Mouse (Mus musculus) hematopoietic stem cell, adult 5-6 weeks (primary cell): ENCODE results near the gene Zrsr1. TPM values are rescaled to one million over a fixed set of nuclear protein-coding genes. Genes with fewer than 3 reads are reported as not detected.

Experiments used
- ATAC-seq, 2 experiments: fragments of 125-278 bp in 1 of 2; replicated peaks in 1 of 2; 2 replicates each; pipeline ENCODE4 v1.8.0; 2016 to 2017; ENCODE audit warnings: inconsistent platforms in 2 of 2, mild to moderate bottlenecking in 2 of 2, moderate number of reproducible peaks in 2 of 2, low read depth in 1 of 2, moderate TSS enrichment in 1 of 2; ENCODE audit not compliant: low FRiP score in 2 of 2, poor library complexity in 2 of 2, severe bottlenecking in 2 of 2, insufficient read depth in 1 of 2, low TSS enrichment in 1 of 2
- total RNA-seq: library from RNA; stranded (forward); fragments of 172-1452, 232-1000 nt; gene quantifications from 2 replicates; pipeline ENCODE4 v1.2.3, GENCODE M21; 2017

Zrsr1 gene
- total RNA-seq, 1 experiment from 2014 or later = 49.6 TPM

DNA sequence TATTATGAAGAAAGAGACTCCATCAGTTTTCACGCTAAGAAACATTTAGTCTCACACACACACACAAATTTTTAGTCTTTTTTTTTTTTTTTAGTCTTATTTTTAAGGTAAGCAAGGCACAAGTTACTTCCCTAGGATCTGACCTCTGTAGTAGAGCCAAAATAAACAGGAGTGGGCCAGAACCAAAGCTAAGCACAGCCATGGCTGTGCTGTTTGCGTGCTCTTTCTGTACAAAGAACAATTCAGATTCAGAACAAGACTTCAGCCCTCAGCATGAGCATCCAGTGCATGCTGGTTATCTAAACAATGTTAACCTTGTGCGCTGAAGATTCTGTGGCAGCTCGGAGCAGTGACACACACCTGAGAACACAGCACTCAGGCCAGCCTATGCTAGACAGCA lies 7.4 kb upstream of the Zrsr1 start:
- ATAC-seq = no peak

- no peak for ATAC-seq
Measured at GRCm38 (mm10) chr11:22965503-22965902, 6.3 kb upstream of the Zrsr1 start.

- ATAC-seq = peak in 1 of 2 experiments; percentile 62; a peak in 1 of 4 replicates
Measured at GRCm38 (mm10) chr11:22969486-22969885, 2.3 kb upstream of the Zrsr1 start.

- no peak for ATAC-seq
Measured at GRCm38 (mm10) chr11:22970546-22970945, 1.3 kb upstream of the Zrsr1 start.

DNA sequence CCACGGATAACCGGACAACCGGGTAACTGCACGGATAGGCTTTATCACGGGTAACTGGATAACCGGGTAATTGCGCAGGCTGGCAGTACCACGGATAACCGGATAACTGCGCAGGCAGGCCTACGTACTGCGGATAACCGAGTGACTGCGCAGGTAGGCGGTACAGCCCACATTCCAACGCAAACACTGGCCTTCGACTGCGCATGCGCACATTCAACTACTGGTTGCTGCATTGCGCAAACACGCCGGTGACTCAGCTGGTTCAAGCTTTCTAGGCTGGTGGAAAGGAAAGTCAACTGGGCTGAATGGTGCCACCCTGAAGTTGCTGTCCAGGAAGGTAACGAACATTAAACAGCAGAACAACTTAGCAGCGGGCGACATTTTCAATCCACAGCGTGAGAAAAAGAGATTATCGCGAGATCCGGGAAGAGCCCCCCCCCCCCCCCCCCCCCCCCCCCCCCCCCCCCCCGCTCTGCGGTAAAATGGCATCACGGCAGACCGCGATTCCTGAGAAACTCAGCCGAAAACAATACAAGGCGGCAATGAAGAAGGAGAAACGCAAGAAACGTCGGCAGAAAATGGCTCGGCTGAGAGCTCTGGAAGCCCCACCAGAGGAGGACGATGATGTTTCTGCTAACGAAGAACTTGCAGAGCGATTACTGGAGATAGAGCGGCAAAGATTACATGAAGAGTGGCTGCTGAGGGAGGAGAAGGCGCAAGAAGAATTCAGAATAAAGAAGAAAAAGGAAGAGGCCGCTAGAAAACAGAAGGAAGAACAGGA lies 1.1 kb downstream of the Zrsr1 start:
- ATAC-seq = peak; percentile 57 to 60

GRCm38 (mm10) chr11:22973599-22973998 lies 1.8 kb downstream of the Zrsr1 start:
- ATAC-seq = no peak

GRCm38 (mm10) chr11:22978215-22978614 lies 6.4 kb downstream of the Zrsr1 start:
- ATAC-seq = no peak

GRCm38 (mm10) chr11:22978711-22979110 lies 6.9 kb downstream of the Zrsr1 start:
- no peak for ATAC-seq

- ATAC-seq = no peak
Measured at GRCm38 (mm10) chr11:22979221-22979620, 7.4 kb downstream of the Zrsr1 start.

GRCm38 (mm10) chr11:22981041-22981440 lies 9.2 kb downstream of the Zrsr1 start:
- ATAC-seq = no peak

DNA sequence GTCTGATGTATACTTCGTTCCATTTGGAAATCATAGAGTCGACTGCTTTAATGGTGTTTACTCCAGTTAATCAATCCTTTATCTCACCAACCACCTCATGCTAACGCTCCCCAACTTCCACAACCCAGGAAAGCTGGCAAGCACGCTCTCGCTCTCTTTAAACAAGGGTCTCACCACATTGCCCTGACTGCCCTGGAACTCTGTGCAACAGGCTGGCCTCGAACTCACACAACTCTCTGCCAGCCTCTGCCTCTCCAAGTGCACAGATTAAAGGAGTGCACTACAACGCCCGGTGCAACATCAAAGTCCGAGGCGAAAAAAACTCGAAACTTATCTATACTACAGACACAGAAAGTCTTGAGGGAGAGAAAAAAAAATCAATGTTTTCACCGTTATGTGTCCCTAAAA lies 9.7 kb downstream of the Zrsr1 start:
- ATAC-seq = peak; percentile 8 to 9; a peak in 2 of 4 replicates

GRCm38 (mm10) chr11:22981984-22982757 lies 10.4 kb downstream of the Zrsr1 start, which contains the start of the genes Gm28048 and Commd1:
Gene Gm28048 (minus strand): TSS chr11:22982090.
Gene Commd1 (minus strand): TSS chr11:22982382.
- ATAC-seq = peak; percentile 85 to 94

- no peak for ATAC-seq
Measured at GRCm38 (mm10) chr11:22982846-22983245, 11.0 kb downstream of the Zrsr1 start.

GRCm38 (mm10) chr11:22985510-22985909 lies 13.7 kb downstream of the Zrsr1 start:
- no peak for ATAC-seq

GRCm38 (mm10) chr11:22987357-22987756 lies 15.6 kb downstream of the Zrsr1 start:
- peak; percentile 29 to 40; a peak in 1 of 4 replicates for ATAC-seq

- ATAC-seq = no peak
Measured at GRCm38 (mm10) chr11:22989786-22990185, 18.0 kb downstream of the Zrsr1 start.

- peak; percentile 92 to 93 for ATAC-seq
Measured at GRCm38 (mm10) chr11:22990393-22991126, 18.8 kb downstream of the Zrsr1 start, which contains the start of gene Cct4. Gene Cct4 (plus strand): TSS chr11:22990519.
